Mouse (Mus musculus) G1E (cell line): ENCODE data around the gene Ppp1r37.

Experiments
- CTCF ChIP-seq: IDR thresholded peaks from 2 replicates; pipeline ENCODE4 v1.5.1; 2012; ENCODE audit warnings: low read depth, low read length, inconsistent platforms, mixed read lengths
- GATA1 ChIP-seq: IDR thresholded peaks from 2 replicates; pipeline ENCODE4 v1.6.1; 2012; ENCODE audit warnings: borderline replicate concordance, low read length, inconsistent platforms, mixed read lengths
- POLR2AphosphoS5 ChIP-seq: IDR thresholded peaks from 2 replicates; pipeline ENCODE4 v1.6.1; 2012; ENCODE audit warnings: low read depth, low read length, inconsistent platforms; ENCODE audit not compliant: insufficient replicate concordance
- TAL1 ChIP-seq: conservative IDR thresholded peaks from 2 replicates; pipeline ENCODE4 v1.6.1; 2012; ENCODE audit warnings: low read depth, low read length, inconsistent platforms, mixed read lengths

DNA sequence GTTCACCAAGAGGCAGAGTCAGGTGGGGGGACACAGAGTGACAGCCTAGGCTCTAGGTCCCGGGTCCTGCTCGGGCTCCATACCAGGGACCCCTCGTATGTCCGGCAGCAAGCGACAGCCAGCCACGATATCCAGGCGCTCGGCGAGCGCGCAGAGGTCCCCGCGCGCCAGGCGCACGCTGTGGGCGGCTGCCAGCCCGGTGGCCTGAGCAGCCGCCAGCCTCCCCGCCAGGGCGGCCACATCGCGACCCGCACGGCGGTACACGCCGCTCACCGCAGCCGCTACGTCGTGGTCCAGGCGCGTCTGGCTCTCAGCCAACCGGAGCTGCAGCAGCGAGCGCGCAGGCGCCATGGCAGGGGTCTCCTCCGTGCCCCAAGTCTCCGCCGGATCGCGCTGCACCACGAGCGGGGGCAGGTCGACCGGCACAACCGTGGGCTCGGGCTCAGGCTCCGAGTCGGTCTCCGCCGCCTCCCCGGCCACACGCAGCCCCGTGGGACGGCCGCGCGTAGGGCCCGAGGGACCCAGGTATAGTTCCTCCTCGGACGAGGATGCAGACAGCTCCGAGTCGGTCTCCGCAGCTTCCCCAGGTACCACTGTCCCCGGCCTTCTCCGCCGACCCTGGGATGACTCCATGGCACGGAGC, 55.8 kb downstream of the Ppp1r37 start:
- TF ChIP-seq CTCF (no peak), GATA1 (no peak), TAL1 (no peak), POLR2AphosphoS5 (no peak)
